Mouse (Mus musculus) right cerebral cortex, adult 2 months (tissue): ENCODE measurements at regions not wholly inside any gene's neighbourhood (a gene's known extent, or its start where the extent isn't known, plus 50 kb on each side); places are given as distances from the start of the nearest gene placed in this dataset.

Experiments used
- DNase-seq, 2 experiments: peaks; one replicate each; pipeline ENCODE4 v3.0.0; 2021 to 2022; ENCODE audit warnings: low spot score in 2 of 2

DNA sequence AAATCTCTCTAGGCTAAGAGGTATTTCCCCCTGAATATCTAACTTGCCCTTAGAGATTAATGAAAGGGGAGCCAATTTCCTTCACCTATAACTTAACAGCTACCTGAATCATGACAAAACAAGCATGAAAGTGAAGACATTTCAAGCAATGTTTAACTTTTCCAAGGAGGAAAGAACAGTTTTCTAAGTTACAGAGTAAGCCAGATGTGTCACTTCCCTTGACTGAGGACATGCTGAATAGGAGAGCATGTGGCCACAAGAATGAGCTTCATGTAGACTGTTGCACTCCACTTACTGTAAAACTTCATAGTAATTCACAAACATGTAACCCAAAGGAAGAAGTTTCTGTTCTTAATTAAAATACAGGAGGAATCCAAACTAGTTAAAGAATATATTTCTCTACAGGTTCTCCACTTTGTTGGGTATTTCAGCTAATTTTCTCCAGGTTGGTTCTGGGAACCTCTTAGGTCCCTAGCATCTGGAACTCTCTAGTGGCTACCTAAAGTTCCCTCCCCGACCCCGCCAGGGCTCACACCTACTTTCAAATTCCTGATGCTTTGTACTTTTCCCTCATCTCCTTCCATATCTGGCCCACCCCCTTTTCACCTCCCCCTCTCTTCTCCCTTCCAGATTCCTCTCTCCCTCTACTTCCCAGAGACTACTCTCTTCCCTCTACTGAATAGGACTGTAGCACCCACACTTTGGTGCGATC, 142.0 kb upstream of the Tyrp1 start:
- DNase-seq = no peak

DNA sequence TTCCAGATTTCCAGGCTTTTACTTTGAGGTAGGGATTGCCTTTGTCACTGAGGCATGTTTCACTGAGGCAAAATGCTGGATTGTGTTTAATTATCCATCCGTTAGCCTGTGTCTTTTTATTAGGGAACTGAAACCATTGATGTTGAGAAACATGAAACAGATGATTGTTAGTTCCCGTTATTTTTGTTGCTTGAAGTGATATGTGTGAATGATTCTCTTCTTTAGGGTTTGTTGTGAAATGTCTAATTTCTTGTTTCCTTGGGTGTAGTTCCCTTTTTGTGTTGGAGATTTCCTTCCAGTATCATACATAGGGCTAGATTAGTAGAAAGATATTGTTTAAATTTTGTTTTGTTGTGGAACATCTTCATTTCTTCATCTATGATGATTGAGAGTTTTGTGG, 121.2 kb upstream of the Tyrp1 start:
- DNase-seq = no peak

DNA sequence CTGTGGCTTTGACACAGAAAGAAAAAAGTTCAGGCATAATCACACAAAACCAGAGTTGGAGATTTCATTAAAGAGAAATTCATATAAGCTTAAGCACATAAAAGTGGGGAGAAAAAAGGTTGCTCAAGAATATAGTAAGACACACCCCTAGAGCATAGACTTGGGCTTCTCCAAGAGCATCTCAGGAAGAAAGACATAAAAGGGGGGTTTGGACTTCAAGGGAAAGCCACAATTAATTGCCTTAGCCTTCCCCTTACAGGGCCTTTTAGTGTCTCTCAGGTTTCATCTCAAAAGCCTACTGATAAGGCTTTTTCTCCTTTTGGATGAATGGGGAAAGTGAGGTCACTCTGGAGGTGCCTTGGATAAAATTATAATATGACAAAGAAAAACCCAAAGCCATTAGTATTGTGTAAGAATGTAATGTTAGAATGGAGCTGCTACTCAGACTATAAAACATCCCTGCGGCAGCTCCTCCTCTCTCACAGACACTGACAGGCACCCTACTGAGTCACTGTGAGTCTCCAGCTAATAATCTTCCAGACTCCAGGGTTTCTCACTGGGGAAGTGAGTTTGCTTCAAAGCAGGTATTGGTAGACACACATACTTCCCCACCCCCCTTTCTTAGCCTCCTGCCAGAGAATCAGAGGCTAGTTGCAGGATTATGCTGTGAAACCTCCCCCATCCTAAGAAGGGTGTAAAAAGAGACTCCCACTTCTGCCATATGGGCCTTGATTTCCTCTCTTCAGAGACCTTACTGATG, 88.8 kb upstream of the Tyrp1 start:
- DNase-seq = peak; percentile 50 to 59

DNA sequence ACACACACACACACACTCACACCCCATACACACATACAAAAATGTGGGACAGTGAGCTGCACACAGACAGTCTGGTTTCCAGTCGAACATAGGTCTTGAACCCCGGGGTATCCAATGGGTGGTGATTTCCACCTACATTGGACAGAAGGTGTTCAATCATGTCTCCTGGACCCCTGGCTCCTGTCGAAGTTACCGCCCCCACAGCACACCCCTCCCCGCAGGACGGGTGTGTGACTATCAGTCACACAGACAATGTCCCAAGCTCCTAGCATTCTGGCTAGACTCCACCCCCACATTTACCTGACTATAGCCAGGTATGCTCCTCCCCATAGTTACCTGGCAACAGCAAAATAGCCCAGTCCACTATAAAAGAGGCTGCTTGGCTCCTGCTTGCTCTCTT, 81.7 kb upstream of the Tyrp1 start:
- no peak for DNase-seq

DNA sequence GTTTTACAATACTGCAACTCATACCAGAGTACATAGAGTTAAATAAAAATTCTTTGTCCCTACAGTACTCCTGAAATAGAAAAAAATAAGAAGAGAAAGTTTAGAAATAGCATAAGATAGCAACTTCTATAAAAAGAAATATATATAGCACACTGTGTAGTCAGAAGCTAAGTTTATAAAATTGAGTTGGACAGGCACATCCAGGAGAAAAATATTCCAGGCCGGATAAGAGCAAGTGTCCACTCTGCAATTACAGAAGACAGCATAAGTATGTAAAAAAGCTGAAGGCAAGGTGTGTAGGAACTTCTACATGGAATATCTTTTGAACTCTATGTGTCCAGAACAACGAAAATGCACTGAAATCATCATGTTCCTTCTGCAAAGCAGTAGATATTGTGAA, 77.8 kb upstream of the Tyrp1 start:
- no peak for DNase-seq

DNA sequence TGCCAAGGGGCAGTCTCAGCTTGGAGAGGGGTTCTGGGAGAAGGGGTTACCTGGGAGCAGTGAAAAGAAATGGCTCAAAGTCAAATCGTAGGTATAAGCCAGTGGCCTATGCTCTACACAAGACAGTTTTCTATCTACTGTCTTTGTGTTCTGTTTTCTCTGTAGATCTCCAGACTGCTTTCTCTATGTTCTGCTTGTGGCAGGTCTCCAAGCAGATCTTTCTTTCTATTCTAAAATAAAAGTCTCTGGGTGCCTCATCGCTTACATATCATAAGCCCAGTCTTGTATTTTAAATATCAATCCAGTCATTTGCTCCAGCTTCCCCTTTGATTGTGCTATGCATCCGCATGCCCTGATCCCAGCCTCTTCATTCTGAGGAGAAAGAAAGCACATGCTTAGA, 69.9 kb upstream of the Tyrp1 start:
- DNase-seq = peak in 1 of 2 experiments; percentile 28

DNA sequence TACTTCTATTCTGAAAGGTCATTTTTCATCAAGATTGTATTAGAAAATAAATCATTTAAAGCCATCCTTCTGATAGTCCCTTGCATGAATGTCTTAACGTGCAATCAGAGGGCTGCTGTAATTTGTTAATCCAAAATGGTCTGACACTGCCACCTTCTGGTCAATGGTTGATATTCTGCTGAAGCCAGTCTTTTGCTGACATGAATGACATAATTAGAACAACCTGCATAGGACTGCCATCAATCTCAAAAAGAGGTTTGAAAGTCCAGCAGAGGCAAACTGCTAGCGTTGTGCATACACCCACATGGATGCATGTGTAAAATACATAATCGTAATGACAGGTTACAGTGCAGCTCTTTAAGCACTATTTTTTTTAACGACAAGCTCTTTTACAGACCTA, 68.1 kb upstream of the Tyrp1 start:
- DNase-seq = peak; percentile 82 to 90

DNA sequence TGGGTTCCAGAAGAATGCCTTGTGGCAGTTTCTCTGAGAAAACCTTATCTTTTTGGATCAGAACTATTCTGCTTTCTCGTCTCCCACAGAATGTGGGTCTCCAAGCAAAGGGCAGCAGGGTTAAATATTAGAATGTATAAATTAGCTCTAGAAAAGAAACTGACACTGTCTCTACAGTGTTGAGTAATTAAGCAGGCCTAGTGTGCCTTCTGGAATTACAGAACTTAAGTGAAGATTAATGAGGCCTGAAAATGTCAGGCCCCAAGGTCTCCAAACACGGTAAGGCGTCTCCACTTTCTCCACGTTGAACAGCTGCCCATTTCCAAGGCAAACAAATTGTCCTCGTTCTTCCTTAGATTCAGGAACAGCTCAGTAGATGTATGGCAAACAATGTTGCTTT, 66.5 kb upstream of the Tyrp1 start:
- DNase-seq = no peak
